Mouse (Mus musculus) spleen, adult 12 weeks (tissue): ENCODE measurements around the gene Syt3.

Experiments
- DNase-seq: peaks from one replicate; pipeline ENCODE4 v3.0.0; 2022; ENCODE audit warnings: low spot score

Syt3 gene

GRCm38 (mm10) chr7:44357531-44357930 lies 26.4 kb upstream of the Syt3 start:
- no peak for DNase-seq

GRCm38 (mm10) chr7:44358012-44358411 lies 25.9 kb upstream of the Syt3 start:
- DNase-seq = no peak

DNA sequence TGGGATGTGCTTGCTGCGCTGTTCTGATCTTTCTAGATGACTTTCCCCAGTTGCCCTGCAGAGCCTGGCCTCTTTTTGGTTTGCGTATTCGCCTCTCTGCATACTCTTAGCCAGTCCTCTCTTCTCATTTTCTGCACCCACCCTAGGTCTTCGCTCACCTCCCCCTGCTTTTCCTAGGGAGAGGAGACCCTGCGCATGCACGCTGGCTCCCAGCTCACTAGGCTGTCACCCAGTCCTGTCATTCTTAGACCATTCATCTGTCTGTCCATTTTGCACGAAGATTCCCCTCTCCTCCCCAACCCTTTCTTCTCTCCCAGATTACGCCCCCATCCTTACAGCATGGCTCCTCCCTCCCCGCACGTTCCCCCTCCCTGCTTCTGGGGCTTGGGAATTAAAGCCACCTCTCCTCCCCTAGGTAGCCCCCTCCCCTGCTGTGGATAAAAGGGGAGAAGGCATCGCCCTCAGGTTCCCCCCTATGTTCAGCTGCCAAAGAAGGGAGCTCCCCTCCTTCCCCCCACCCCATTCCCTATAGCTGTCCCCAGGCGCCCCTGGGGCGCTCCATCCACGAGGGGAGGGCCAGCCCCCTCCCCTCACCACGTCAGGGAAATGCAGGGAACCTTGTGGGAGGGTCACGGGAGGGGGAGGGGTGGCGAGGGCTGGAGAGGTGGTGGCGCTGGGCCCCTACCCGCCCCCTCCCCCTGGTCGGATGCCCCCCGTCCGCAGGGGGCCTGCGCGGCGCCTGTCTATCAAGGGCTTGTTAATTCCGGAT lies 24.8 kb upstream of the Syt3 start:
- no peak for DNase-seq

DNA sequence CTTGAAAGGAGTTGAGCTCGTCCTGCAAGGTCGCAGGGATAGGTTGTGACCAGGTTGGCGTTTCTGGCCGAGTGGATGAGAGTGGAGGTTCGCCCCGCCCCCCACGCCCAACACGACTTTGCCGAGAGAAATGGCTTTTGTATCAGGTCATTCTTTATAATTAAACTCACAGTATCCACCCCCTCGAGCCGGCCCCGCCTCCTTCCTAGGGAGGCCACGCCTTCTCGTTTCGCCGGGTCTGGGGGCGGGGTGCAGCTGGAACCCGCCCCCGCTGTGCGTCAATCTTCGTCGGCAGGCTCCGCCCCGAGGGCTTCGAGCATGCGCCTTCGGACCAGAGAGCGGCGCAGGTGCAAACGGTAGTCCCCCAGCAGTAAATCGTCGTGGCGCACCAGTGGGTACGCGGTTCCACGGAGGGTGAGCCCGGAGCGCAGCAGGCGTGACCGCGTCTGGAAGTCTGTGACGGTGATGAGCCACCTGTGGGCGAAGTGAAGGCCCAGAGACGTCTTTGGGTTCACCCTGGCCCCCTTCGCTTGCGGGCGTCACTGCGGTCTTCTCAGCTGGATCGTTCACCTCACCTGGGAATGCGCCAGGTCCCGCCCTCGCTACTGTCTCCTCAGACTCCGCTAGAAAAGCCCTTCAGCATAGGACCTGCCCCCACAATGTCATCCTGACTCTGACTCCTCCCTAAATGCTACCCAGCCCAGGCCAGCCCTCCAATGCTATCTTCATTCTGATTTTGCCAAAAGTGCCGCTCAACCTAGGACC lies 23.8 kb upstream of the Syt3 start:
- DNase-seq = peak; percentile 77

- no peak for DNase-seq
These were observed 23.1 kb upstream of the Syt3 start for GRCm38 (mm10) chr7:44360792-44361301.

DNA sequence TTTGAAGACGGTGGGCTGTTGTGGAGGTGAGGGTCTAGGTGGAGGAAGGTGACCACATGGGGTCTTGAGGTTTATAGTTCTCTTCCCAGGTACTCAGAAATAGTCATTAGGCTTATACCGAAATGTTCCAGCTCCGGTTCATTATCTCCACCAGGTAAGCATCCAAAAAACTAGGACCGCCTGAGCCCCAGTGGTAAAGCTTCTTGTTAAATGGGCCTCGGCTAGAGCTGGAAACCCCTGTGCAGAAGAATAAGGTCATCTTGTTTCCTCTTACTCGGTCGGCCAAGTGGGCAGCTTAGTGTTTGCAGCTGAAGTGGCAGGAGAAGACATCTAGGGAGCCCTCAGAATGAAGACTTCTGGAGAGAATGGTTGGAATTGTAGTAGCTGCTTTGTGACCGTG lies 11.2 kb upstream of the Syt3 start:
- DNase-seq = no peak

GRCm38 (mm10) chr7:44373460-44373859 lies 10.4 kb upstream of the Syt3 start:
- DNase-seq = no peak

- peak; percentile 56 for DNase-seq
These were observed 9.8 kb upstream of the Syt3 start for GRCm38 (mm10) chr7:44373889-44374652.

DNA sequence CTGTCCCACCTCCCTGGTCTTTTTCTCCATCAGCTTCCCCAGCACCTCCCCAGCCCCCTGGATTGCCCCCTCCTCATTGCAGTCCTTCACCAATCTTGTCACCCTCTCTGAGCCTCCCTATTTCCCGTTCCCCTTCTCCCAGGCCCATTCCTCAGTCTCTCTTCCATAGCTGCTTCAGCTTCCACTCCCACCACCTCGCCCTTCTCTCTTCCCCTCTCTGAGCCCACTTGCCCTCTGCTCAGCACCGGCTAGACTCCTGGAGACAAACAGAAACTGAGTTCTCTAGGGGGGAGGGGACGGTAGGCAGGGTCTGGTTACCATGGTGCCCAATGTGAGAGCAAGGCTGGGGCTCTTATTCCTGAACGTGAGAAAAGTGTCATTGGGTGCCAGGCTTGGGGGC lies 9.1 kb upstream of the Syt3 start:
- DNase-seq = no peak

DNA sequence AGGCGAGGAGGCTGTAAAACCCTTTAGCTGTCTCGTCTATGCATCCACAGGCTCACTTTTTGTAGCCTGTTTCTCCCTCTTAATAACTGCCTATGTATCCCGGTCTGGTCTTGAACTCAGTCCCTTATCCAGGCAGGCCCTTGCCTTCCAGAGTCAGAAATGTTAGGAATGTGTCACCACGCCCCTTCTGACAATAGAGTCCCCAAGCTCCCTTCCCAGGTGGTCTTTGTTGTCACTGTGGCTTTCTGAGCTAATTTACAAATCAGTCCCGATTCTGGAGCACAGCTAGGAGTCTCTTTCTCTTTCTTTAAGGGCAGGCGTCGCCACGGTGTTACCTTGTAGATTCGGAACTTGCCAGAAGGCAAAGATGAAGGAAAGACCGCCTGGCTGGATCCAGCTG lies 8.7 kb upstream of the Syt3 start:
- DNase-seq = no peak

DNA sequence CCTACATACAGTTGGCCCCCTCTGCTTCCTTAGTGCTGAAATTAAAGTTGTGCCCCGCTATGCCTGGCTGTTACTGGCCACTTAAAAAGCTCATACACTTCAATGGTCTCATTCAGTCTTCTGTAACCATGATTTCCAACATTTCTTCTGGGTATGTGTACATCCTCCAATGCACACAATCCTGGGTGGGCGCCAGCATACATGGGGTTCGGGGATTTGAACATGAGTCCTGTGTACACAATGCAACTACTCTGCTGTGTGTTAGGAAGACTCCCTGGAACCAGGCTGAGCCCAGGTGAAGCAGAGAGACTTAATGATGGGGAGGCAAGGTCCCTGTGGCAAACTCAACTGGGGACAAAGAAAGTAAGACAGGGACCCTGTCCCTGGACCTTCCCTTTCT lies 8.1 kb upstream of the Syt3 start:
- no peak for DNase-seq

- DNase-seq = no peak
These were observed 5.6 kb upstream of the Syt3 start for GRCm38 (mm10) chr7:44378290-44378689.

- no peak for DNase-seq
These were observed 1.4 kb upstream of the Syt3 start for GRCm38 (mm10) chr7:44382541-44382940.

- DNase-seq = no peak
These were observed 786 bp downstream of the Syt3 start for GRCm38 (mm10) chr7:44384716-44385059.

- DNase-seq = no peak
These were observed 1.8 kb downstream of the Syt3 start, which contains the start of gene 1700008O03Rik for GRCm38 (mm10) chr7:44385720-44386119. TSS of gene 1700008O03Rik (minus strand) at chr7:44385820.

DNA sequence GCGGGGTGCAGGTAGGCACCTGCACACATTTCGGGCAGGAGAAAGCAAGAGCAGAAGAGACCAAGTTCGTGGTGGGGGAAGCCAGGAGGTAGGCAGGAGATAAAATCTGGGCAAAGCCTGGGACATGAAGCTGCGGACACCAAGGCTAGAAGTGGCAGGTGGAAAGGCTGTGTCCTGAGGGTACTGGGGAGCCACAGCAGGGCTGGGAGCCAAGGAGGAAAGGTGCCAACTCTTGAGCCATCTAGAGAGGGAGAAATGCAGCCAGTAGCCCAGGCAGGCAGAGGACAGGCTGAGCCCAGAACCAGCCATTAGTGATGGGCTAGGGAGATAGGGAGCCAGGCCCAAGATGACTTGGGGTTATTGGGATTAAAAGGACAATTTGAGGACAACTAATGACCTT lies 7.9 kb downstream of the Syt3 start:
- DNase-seq = no peak

GRCm38 (mm10) chr7:44392341-44392740 lies 8.4 kb downstream of the Syt3 start:
- DNase-seq = no peak

GRCm38 (mm10) chr7:44393284-44393683 lies 9.4 kb downstream of the Syt3 start:
- no peak for DNase-seq

DNA sequence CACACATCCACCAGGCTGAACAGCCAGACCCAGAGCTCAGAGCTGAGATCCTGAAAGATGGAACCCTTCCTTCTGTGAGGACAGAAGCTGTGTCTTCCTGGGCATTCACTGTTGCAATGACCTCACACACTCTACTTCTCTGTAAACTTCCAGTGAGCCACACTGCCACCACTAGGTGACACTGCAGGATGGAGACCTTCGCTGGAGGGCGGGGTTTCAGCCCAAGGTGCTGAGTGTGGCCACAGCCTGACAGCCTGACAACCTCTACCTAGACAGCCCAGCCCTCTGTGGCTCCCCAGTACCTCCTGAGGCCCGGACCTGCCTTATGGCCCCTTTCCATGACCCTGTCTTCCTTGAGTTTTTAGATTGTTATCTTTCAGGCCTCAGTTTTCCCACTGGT lies 14.7 kb downstream of the Syt3 start:
- DNase-seq = peak; percentile 48

DNA sequence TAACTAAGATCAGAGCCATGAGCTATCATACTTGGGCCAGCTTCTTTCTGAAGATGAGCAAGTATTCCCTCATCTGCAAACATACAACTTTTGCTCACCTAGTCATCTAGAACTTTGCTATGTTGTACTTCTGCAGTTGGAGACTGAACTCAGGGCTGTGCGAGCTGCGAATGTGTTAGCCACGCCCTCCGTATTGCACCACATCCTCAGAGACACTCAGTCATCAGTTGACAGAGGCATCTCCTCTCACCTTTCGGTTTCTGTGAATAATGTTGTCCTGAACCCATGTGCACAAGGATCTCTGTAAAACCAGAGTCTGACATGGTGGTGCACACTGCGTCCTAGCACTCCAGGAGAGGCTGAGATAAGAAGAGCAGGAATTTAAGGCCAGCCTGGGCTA lies 17.8 kb downstream of the Syt3 start:
- DNase-seq = no peak

GRCm38 (mm10) chr7:44405346-44406014 lies 21.6 kb downstream of the Syt3 start:
- DNase-seq = peak; percentile 61

- no peak for DNase-seq
These were observed 22.1 kb downstream of the Syt3 start for GRCm38 (mm10) chr7:44406015-44406355.
